Mouse (Mus musculus): ENCODE results near the gene Ccdc90b. TPM values are rescaled to one million over a fixed set of nuclear protein-coding genes. Genes with fewer than 3 reads are reported as not detected.

The Ccdc90b gene
- 37.4 and 48.1 TPM in 2 replicates for total RNA-seq (2021)
- long read RNA-seq, transcript Ccdc90b-201 (9 exons, 1,596 nt), result major isoform, 28 of 35 reads
- long read RNA-seq, partial matches to known transcripts, result 2 of 35 reads
- long read RNA-seq, other reads (novel, unspliced or antisense), result 2 of 35 reads

GRCm38 (mm10) chr7:92560986-92561876 lies at the start of gene Ccdc90b:
Ccdc90b (plus strand) TSS chr7:92561149.
- peak; percentile 78 for DNase-seq

DNA sequence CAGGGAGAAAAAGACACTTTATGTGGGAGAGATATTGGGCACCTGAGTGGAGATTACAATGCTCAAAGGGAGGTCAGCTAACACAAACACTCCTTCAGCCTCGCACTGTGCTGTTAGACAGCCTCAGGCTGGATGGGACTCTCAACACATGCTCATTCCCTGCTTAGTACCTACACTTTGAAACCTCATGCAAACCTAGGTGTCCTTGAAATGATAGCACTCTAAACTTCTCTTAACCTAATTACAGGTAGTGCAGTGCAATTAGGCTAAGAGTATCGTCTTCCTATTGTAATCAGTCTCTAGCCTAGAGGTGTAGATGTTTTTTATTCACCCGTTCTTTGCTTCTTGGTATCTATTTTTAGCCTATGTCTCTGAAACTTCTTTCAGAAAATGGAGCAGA lies 40.6 kb upstream of the Ccdc90b start:
- no peak for DNase-seq

GRCm38 (mm10) chr7:92520820-92521219 lies 40.1 kb upstream of the Ccdc90b start:
- DNase-seq, result peak; percentile 37

- DNase-seq, result no peak
Measured at GRCm38 (mm10) chr7:92529245-92529644, 31.7 kb upstream of the Ccdc90b start.

DNA sequence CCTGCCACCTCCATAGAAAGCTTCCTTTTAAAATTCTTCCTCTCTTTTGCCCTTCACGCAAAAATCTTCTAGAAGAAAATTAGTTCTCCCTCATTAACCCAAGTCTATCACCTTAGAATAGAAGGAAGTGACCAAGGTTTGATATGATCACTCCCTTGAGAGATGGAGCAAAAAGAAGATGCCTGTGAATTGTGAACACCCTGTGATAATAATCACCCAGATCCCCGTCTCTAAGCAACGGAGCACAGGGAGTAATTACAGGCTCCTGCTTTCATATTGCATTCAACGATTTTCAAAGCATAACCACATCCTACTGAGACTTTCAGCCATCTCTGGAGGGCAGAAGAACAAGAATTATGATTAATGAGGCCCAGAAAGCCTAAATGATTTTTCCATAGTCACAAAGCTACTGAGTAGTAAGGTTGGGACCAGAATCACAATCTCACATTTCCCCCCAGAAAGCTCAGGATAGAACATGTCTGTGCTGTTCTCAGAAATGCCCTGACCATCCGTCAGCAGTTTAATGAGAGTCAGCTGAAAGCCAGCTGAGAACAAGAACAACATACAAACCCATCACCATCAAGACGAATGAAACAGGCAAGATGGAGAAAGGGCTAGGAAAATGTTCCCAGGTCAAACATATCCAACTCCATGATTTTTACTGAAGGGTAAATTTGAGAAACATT lies 28.5 kb upstream of the Ccdc90b start:
- DNase-seq, result no peak

- DNase-seq, result no peak
Measured at GRCm38 (mm10) chr7:92546763-92547162, 14.2 kb upstream of the Ccdc90b start.

DNA sequence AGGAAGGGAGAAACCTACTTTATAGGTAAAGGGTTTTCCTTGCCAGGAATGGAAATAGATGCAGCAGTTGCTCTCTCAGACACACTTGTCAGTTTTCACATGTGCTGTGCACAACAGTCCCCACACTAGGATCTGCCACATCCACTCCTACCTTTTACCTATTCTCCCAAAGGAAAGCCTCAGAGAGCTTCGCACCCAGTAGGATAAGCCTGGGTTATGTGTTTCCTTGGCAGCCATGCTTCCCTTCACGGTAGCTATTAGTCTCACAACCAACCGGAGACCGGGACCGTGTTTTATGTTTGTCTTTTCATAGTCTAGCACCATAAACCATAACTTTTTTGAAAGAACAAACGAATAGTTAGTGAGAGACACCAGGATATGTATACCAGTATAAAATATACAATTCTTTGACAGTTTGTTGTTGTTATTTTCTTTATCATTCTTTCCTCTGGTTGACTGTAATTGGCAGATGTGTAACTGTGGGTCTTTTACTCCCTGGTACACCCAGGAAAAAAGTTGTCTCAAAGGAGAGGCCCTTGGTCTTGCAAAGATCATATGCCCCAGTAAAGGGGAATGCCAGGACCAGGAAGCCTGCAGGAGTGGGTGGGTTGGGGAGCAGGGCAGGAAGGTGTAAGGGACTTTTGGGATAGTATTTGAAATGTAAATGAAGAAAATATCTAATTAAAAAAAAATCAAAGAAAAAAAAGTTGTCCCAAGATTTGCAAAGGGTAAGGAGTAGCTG lies 10.5 kb upstream of the Ccdc90b start:
- no peak for DNase-seq

- no peak for DNase-seq
Measured at GRCm38 (mm10) chr7:92550990-92551392, 10.0 kb upstream of the Ccdc90b start.

GRCm38 (mm10) chr7:92558744-92559143 lies 2.2 kb upstream of the Ccdc90b start:
- DNase-seq, result no peak

GRCm38 (mm10) chr7:92566775-92567174 lies 5.8 kb downstream of the Ccdc90b start:
- no peak for DNase-seq

GRCm38 (mm10) chr7:92580491-92581207 lies 19.7 kb downstream of the Ccdc90b start:
- DNase-seq, result no peak

GRCm38 (mm10) chr7:92583567-92583966 lies 22.6 kb downstream of the Ccdc90b start:
- DNase-seq, result no peak

DNA sequence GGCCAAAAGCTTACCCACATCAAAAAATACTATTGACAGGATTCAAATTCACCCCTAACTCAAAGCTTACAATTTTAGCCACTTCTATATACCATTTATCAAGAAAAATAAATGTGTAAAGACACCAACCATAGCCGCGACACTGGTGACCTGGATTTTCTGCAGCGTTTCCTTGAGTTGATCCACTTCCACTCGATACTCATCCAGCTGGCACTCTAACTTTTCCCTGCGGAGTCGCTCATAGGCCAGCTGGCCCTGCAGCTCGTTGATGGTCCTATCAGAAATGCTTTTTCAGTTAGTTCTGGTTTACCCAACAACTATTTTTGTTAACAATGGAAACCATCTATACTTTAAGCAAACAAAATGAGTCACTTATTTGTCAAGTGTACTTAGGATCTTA lies 29.0 kb downstream of the Ccdc90b start:
- DNase-seq, result no peak

DNA sequence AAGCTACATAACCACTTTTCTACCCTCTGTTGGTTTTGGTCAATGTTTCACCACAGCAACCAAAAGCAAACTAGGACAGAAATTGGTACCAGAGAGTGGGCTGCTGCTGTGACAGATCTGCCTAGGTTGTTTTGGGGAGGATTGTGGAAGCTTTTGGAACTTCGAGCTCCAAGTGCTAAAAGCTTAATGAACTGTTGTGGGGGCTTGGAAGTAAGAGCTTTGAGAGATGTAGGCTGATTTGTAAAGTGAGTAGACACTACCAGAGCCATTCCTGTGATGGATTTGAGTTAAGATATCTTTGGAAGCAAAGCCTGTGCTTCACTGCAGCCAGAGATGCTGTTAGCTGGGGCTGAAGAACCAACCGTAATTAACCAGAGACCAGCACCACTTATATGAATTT lies 29.9 kb downstream of the Ccdc90b start:
- DNase-seq, result no peak

GRCm38 (mm10) chr7:92604961-92605360 lies 44.0 kb downstream of the Ccdc90b start:
- peak; percentile 16 for DNase-seq

GRCm38 (mm10) chr7:92610830-92611229 lies 49.9 kb downstream of the Ccdc90b start:
- no peak for DNase-seq

- no peak for DNase-seq
Measured at GRCm38 (mm10) chr7:92624488-92624887, 63.5 kb downstream of the Ccdc90b start.

DNA sequence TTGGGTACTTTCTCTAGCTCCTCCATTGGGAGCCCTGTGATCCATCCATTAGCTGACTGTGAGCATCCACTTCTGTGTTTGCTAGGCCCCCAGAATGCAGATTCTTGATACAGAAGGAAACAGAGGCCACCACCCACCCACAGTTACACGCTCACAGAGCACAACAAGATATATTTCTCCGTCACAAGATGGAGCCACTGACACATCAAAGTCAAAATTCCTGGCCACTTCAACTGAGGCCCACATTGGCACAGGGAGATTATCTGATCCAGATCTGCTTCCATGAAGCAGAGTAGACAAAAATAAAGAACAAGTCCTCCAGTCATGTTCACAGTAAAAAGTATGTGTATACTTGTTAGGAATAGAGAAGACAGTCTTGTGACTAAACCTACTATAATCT lies 69.2 kb downstream of the Ccdc90b start:
- no peak for DNase-seq
